Mouse (Mus musculus) ES-E14 (cell line): ENCODE data around the gene Jtb.

Experiments used
- CHD2 ChIP-seq: IDR thresholded peaks from 2 replicates; pipeline ENCODE4 v1.6.1; 2014; ENCODE audit warnings: mild to moderate bottlenecking, low read depth, low read length, inconsistent platforms
- MAFK ChIP-seq: IDR thresholded peaks from 2 replicates; pipeline ENCODE4 v1.6.1; 2014; ENCODE audit warnings: mild to moderate bottlenecking, low read depth, low read length, inconsistent platforms; ENCODE audit not compliant: insufficient read depth
- ZC3H11A ChIP-seq: IDR thresholded peaks from 2 replicates; pipeline ENCODE4 v1.6.1; 2012; ENCODE audit warnings: low read depth, mild to moderate bottlenecking, inconsistent platforms, low read length, borderline replicate concordance
- ZNF384 ChIP-seq: IDR thresholded peaks from 2 replicates; pipeline ENCODE4 v1.6.1; 2012; ENCODE audit warnings: low read depth, low read length, inconsistent platforms

GRCm38 (mm10) chr3:90255194-90255565, 23.8 kb downstream of the Jtb start:
- TF ChIP-seq MAFK: no peak
- no peak for TF ChIP-seq CHD2
- no peak for TF ChIP-seq ZNF384
- TF ChIP-seq ZC3H11A: no peak
